Mouse (Mus musculus): ENCODE results near the gene Chst10.
A peak's percentile ranks its signal among the peaks of the same experiment; 100 is the strongest.

The Chst10 gene

GRCm38 (mm10) chr1:38897431-38898248 lies at the start of gene Chst10:
Chst10 (minus strand) TSS chr1:38898161.
- peak in 1 of 2 experiments; percentile 6 for DNase-seq

DNA sequence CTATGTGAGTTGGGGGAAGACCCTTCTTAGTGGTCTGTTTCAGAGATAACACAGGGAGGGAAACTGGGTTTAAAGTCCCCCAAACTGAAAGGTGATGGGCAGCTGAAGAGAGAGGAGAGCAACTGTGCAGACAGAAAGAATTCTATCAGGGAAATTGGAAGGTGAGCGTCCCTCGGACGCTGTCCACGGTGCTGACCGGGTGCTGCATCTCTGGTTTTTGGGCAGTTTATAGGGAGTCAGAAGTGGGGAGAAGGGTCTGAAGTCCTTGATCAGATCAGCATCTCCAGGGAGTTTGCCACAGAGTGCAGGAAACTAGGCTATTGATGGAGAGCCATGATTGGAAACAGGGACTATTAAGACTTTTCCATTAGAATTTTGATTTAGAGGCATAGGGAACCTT lies 41.6 kb upstream of the Chst10 start:
- peak in 1 of 2 experiments; percentile 5 for DNase-seq

GRCm38 (mm10) chr1:38938849-38939248 lies 40.9 kb upstream of the Chst10 start, which contains the start of gene Nms:
Nms (plus strand) TSS chr1:38939149.
- no peak for DNase-seq

GRCm38 (mm10) chr1:38936780-38937179 lies 38.8 kb upstream of the Chst10 start:
- no peak for DNase-seq

GRCm38 (mm10) chr1:38934668-38935067 lies 36.7 kb upstream of the Chst10 start:
- DNase-seq, result peak in 1 of 2 experiments; percentile 3

DNA sequence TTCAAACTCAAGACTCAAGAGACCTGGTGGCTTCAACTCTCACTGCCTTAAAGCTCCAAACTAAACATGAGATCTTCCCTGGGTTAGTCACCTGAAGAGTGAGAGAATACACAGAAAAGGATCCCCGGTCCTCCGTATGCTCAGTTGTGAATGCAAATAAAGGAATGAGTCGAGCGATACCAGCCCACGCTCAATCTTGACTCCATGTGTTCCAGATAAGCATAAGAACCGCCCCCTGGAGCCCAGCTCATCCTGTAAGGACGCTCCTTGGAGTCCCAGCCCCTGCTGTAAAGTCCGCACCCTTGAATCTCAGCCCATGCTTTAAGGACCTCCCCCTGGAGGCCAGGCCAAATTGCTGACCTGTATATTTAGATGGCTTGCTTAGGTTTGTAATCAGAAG lies 32.8 kb upstream of the Chst10 start:
- DNase-seq, result no peak

DNA sequence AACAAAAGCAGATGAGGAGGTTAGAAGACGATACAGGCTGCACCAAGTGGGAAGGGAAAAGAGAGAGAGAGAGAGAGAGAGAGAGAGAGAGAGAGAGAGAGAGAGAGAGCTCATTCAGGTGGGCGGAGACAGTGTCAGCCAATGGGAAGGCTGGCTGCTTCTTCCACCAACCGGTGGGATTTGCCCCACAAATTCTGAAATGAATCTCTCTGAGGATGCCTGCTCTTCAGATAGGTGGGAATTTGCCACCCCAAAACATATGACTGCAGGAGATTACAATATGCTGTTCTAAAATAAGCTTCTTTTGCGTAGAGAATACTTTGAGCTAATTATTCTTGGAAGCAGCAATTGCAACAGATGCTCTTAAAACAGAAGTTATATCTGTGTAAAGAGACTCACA lies 31.5 kb upstream of the Chst10 start:
- DNase-seq, result no peak

DNA sequence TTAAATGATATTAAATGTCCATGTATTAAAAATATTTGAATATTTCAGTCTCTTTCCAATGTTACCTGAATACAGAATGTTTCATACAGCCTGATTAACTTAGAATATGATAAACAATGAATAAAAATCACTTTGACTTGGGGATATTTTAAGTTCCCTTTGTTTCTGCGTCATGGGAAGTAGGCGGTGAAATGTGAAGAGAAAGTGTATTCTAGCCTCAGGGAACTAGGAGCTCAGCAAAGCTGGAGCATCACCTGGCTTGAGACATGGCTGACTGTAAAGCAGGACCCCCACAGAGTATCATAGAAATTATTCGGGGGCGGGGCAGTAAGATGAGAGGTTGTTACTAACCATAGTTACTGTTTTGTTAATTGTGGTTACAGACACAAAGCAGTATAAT lies 31.0 kb upstream of the Chst10 start:
- DNase-seq, result no peak

DNA sequence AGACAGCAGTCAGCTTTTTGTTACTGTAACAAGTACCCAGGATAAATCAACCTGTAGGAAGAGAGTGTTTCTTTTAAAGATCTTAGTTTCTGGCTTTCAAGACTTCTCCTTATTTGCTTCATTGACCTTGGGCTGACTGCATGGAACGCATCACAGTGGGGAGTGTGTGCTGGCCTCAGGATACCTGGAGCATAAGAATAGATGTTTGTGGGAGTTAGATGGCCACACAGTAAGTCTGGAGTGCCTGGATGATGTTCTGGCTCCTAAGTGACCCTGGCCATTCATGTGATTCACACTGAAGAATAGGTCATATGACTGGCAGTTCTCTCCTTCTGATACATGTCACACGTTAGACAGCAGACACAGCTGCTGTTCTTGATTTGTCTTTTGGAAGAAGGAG lies 6.0 kb upstream of the Chst10 start:
- no peak for DNase-seq

- no peak for DNase-seq
Measured at GRCm38 (mm10) chr1:38902571-38902970, 4.6 kb upstream of the Chst10 start.

GRCm38 (mm10) chr1:38893081-38893480 lies 4.9 kb downstream of the Chst10 start:
- no peak for DNase-seq

- no peak for DNase-seq
Measured at GRCm38 (mm10) chr1:38891444-38891843, 6.5 kb downstream of the Chst10 start.

GRCm38 (mm10) chr1:38888803-38889202 lies 9.2 kb downstream of the Chst10 start:
- DNase-seq, result no peak

DNA sequence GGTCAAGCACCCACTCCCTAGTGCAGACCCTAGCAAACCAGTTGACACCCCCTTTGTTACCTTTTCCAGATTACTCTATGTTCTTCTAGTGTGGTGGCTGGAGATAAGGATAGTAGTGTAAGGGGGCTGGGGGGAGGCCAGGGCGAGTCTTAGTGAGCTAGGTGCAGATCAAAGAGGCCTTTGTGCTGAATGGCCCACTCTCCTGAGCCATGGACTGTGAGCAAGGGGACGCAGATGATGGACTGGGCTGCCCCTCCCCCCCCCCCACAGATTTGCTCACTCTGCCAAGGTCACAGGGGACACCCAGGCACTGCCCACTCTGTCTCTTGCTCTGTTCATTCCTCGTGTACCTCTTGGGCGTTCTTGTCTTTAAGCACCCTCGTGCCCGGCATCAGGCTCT lies 10.9 kb downstream of the Chst10 start:
- no peak for DNase-seq

DNA sequence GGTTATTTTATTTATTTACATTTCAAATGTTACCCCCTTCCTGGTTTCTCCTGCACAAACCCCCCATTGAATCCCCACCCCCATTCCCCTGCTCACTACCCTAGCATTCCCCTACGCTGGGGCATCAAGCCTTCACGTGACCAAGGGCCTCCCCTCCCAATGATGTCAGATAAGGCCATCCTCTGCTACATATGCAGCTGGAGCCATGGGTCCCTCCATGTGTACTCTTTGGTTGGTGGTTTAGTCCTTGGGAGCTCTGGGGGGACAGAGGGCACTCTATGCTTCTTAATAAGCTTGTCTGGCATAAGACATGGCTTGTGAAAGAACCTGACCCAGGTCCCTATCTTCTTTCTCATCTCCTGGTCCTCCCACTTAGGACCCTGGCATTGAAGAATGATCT lies 11.4 kb downstream of the Chst10 start:
- DNase-seq, result no peak

DNA sequence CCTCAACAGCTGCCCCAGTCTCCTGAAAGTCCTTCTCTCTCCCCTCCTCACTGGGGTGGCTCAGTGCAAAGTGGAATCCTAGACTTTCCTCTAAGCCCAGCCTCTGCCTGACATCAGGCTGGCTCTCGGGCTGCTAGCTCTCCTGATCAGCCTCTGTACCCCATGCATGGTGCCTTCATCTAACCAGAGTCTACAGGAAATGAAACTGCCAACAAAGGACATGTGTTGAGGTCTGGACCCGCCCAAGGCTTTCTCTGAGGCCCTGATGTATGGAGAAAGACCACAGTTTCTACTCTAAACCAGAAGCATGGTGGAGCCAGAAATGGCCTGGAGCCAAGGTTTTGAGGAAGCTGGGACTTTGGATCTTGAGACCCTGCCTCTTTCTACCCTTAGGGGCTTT lies 12.0 kb downstream of the Chst10 start:
- no peak for DNase-seq

GRCm38 (mm10) chr1:38883766-38884165 lies 14.2 kb downstream of the Chst10 start:
- DNase-seq, result no peak

DNA sequence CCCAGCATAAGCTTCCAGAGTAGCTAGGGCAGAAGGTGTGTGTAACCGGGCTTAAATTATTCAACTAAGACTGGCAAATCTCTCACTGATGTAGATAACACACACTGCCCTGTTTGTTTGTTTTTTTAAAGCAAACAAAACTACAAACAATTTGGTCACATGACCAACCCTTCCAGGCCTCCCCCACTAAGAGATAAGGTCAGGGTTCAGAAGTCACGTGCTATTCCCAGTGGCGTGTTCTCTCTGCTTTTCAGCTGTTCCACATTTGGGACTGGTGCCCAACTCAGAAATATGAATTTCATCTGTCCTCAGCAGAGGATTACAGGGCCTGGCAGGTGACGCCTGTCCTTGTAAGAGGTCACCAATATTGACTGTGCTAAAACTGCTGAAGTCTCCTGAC lies 15.2 kb downstream of the Chst10 start:
- DNase-seq, result no peak

- DNase-seq, result no peak
Measured at GRCm38 (mm10) chr1:38881366-38881765, 16.6 kb downstream of the Chst10 start.

DNA sequence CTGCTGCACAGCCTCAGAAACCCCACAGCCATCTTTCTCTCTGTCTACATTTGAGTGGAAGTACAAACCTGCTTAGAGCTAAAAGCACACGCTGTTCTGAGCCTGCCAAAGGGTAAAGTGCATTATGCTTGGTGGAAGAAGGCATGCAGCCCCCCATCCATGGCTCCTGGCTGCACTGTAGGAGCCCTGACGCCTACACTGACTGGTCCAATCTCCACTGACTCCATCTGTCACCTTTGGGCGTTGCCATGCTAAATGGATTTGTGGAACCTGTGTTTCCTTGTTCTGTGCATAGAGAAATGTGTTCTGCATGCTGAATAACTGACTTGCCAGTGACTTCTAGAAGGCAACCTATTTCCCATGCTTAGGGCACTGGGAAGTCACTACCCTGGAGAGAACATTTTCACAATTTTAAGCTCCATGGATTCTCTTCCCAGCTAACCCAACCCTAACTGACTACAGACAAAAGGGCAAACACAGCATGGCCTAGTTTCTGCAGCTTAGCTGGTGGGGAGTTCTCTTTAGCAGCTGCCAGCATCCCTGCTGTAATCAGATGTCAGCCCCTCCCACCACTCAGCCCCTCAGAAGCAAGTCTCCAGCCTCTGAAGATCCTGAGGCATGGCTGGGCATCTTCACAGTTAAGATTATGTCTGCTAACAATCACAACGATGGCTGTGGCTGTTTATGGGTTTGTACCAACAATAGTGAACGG lies 21.1 kb downstream of the Chst10 start:
- no peak for DNase-seq

GRCm38 (mm10) chr1:38873911-38874310 lies 24.1 kb downstream of the Chst10 start:
- DNase-seq, result no peak

DNA sequence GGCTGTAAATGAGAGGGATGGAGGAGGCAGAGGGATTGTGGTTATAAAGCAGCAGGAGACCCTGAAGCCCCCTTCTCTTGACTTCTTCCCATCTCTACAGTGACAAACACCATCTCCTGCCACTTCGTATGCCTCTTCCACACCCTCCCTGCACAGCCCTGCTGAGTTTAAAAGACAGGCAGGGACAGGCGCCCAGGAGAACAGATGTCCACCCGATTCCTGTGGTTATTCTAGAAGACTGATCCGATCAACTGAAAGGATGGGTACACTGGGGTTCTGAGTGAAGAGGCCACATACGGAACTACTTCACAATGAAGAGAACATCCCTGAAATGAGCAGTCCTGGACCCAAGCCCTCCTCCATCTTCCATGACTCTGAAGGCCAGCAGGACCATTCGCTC lies 26.1 kb downstream of the Chst10 start:
- DNase-seq, result no peak

DNA sequence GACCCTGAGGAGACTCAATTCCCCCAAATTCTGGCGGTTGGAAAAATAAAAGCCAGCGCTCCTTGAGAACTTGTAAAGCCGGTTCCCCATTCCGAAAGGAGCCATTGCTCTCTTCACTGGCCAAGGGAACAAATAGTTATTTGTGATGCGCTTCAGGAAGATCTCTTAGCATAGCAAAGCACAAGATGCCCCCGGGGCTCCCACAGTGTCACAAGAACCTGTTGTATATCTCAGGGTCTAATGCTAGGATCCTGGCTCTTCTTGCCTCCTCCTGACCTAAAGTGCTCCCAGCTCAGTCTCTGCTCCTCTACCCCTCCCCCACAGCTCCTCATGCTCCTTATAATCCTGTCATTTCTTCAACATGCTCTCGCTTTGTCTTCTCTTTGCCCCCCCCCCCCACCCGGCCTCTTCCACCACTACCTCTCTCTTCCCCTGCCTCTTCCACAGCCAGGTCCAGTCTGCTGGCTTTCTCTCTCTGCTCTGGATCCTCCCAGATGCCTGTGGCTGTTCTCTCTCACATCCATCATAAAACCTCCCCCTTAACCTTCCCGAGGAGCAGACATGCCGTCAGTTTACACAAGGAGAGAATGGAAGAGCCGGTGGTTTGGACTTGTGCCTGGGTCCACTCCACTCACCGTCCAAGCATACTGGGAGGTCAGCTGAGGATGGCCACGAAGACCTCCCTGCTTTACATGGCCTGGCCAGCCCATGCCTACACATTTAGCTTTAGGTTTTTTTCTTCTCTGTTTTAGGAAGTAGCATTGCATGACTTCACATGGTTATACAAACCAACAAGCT lies 28.4 kb downstream of the Chst10 start:
- no peak for DNase-seq
